Mouse (Mus musculus) liver, embryonic 14.5 days (tissue): ENCODE data around the gene Adh5.

Source experiments
- CTCF ChIP-seq: IDR thresholded peaks from 2 replicates; pipeline ENCODE4 v1.5.1; 2016; ENCODE audit warnings: antibody characterized with exemption, low read depth, control low read depth
- EP300 ChIP-seq: IDR thresholded peaks from 2 replicates; pipeline ENCODE4 v1.6.1; 2016; ENCODE audit warnings: antibody characterized with exemption, low read depth

DNA sequence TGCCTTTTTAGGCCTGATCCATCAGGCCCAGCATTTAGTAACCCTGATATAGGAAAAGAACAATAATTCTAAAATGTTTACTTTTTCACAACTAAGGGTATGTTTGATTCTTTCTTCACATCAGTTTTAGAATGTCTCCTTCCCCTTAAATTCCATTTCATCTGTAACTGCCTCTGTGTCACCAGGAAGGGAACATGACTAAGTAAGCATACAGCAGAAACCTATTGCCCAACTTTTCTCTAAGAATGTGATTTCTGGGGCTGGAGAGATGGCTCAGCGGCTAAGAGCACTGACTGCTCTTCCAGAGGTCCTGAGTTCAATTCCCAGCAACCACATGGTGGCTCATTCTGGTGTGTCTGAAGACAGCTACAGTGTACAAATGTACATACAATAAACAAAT is 11.3 kb downstream of the Adh5 start:
- TF ChIP-seq EP300 (no peak), CTCF (no peak)
